ENCODE assay signal across 18 mouse cellular contexts in genomic region chr2:4985000-4985399, GRCm38 (mm10). TPM values are rescaled to one million over a fixed set of nuclear protein-coding genes. Genes with fewer than 3 reads are reported as not detected.
"Had no signal": no experiment of that assay in that cellular context is flagged by ENCODE, and none has a peak within 500 bp of the region (broad histone marks: within the 10 kb centered on the region; RNA-seq: fewer than 3 reads in every experiment).

No protein-coding gene starts in this region.

- H3K27ac ChIP-seq: limb, embryonic 15.5 days; liver, embryonic 12.5 days; midbrain, embryonic 10.5 days; neural tube, embryonic 12.5 days had no signal

- H3K36me3 ChIP-seq: neural tube, embryonic 12.5 days had no signal

- H3K27me3 ChIP-seq: limb, embryonic 15.5 days; liver, embryonic 12.5 days; neural tube, embryonic 12.5 days had no signal

- ATAC-seq: liver, embryonic 12.5 days had no signal

- DNase-seq: kidney, adult 18-20 months; kidney, postnatal 25 days; layer of hippocampus, adult 9-11 months; layer of hippocampus, postnatal 36 days; lung, embryonic 14.5 days; lung, postnatal 10 days; lung, postnatal 4 days; midbrain, embryonic 14.5 days; spleen, adult 18-20 months; thymus, postnatal 36 days had no signal

- H3K9me3 ChIP-seq: limb, embryonic 15.5 days; liver, embryonic 12.5 days; midbrain, embryonic 10.5 days; neural tube, embryonic 12.5 days had no signal

- H3K4me1 ChIP-seq: liver, embryonic 12.5 days; midbrain, embryonic 10.5 days; neural tube, embryonic 12.5 days had no signal

- H3K4me2 ChIP-seq: limb, embryonic 15.5 days; liver, embryonic 12.5 days; lung, embryonic 14.5 days; neural tube, embryonic 12.5 days had no signal

- H3K4me3 ChIP-seq: limb, embryonic 15.5 days; liver, embryonic 12.5 days; midbrain, embryonic 10.5 days; neural tube, embryonic 12.5 days had no signal

- H3K9ac ChIP-seq: limb, embryonic 15.5 days; liver, embryonic 12.5 days; lung, embryonic 14.5 days; neural tube, embryonic 12.5 days had no signal

RNA-seq across cellular contexts. Expression of gene Ucma, which starts 9.1 kb away (rescaled TPM):
- polyA plus RNA-seq: kidney, embryonic 16.5 days; limb, embryonic 11.5 days; liver, embryonic 12.5 days; liver, embryonic 16.5 days; lung, embryonic 14.5 days; midbrain, embryonic 10.5 days; neural tube, embryonic 12.5 days; stomach, embryonic 14.5 days had no signal
